In genomic region chr4:34026771-34027170, GRCm38 (mm10) we compare ENCODE assay signal across 16 mouse cellular contexts. TPM values are rescaled to one million over a fixed set of nuclear protein-coding genes. Genes with fewer than 3 reads are reported as not detected.
DNase-seq lines count a peak whose midpoint lies in the region.
"Had no signal": no experiment of that assay in that cellular context is flagged by ENCODE, and none has a peak within 500 bp of the region (broad histone marks: within the 10 kb centered on the region; RNA-seq: fewer than 3 reads in every experiment).

No protein-coding gene starts in this region.

- peak; percentile 37 to 62 for DNase-seq in adrenal gland, adult (ENCODE audit: inconsistent age in 2 of 2, low spot score in 1 of 2)
- no peak for DNase-seq in adrenal gland, postnatal 25 days
- DNase-seq in 3T3-L1 (ENCODE audit: low read depth, low spot score) (peak; percentile 79), NIH3T3 (ENCODE audit: low read depth) (peak; percentile 29)
- peak; percentile 65 for DNase-seq in fibroblast of lung, adult 2 months (ENCODE audit: low read depth)
- no peak for DNase-seq in left cerebral cortex, adult 8-10 months (ENCODE audit: low spot score in 2 of 2)
- DNase-seq in ovary, postnatal 14 days (ENCODE audit: low spot score), result no peak
- no peak for DNase-seq in heart, postnatal 14 days
- DNase-seq: adrenal gland, adult 8-10 months; cerebellum, adult 11-12 months; cerebellum, adult 2 months; cerebellum, adult 9-10 months; cerebellum, postnatal 10 days; cerebellum, postnatal 25 days had no signal

- intact Hi-C loops in heart, postnatal 14 days (cut with DNase I), result no loop called here

RNA-seq across cellular contexts. Expression of gene Spaca1, which starts 23.2 kb away (rescaled TPM):
- 0.81 and 0.85 TPM in 2 replicates for total RNA-seq in adrenal gland, postnatal 25 days (2021)
- not detected for total RNA-seq in left cerebral cortex, adult 8-10 months (2022)
- total RNA-seq in heart, postnatal 14 days (2021), result not detected
- total RNA-seq: ES-E14, MEL had no signal

Comparison
In these comparisons a context has a peak if more than half of its experiments do, and no peak if none do; other contexts are left out.
1. DNase-seq: peak in adrenal gland, adult (2 of 2), 3T3-L1 (single experiment), NIH3T3 (single experiment) and fibroblast of lung, adult 2 months (single experiment); none in adrenal gland, postnatal 25 days (single experiment), left cerebral cortex, adult 8-10 months (0 of 2), ovary, postnatal 14 days (single experiment) and heart, postnatal 14 days (0 of 2).